Mouse (Mus musculus) CH12.LX (cell line): ENCODE results near the gene Prkacb. TPM values are rescaled to one million over a fixed set of nuclear protein-coding genes. Genes with fewer than 3 reads are reported as not detected.

Experiments used
- DNase-seq: peaks from one replicate; pipeline ENCODE4 v3.0.0-alpha.2; 2013; ENCODE audit errors: extremely low read depth
- H3K27ac ChIP-seq: 2 replicates; pipeline ENCODE4 v1.5.1; 2012; ENCODE audit warnings: low read depth, mild to moderate bottlenecking, control low read depth, moderate library complexity; ENCODE audit not compliant: insufficient read depth
- H3K27me3 ChIP-seq: replicated peaks from 2 replicates; pipeline ENCODE3; 2012; ENCODE audit warnings: inconsistent platforms
- H3K36me3 ChIP-seq, 2 experiments: replicated peaks in 1 of 2; 2 replicates each; pipeline versions ENCODE3 to v1.6.1; 2012; ENCODE audit warnings: inconsistent platforms in 1 of 2, low read length in 1 of 2, mild to moderate bottlenecking in 1 of 2, mixed read lengths in 1 of 2, moderate library complexity in 1 of 2; ENCODE audit not compliant: control insufficient read depth in 1 of 2, insufficient read depth in 1 of 2
- H3K4me1 ChIP-seq, 2 experiments: 2 replicates each; pipeline ENCODE4 v1.6.1; 2012; ENCODE audit warnings: inconsistent platforms in 1 of 2, moderate library complexity in 1 of 2; ENCODE audit not compliant: insufficient read depth in 2 of 2, control insufficient read depth in 1 of 2
- H3K4me2 ChIP-seq: 2 replicates; pipeline ENCODE4 v1.6.1; 2012; ENCODE audit warnings: low read depth, mild to moderate bottlenecking, control low read depth; ENCODE audit not compliant: poor library complexity, insufficient read depth, severe bottlenecking
- H3K4me3 ChIP-seq, 3 experiments: fragments of 150-350 bp in 1 of 3; sonication (generic) in 1 of 3; replicated peaks in 1 of 3; 2 replicates each; pipeline versions ENCODE3 to v1.5.1; 2011 to 2012; ENCODE audit warnings: low read depth in 2 of 3, low read length in 2 of 3, mild to moderate bottlenecking in 2 of 3, moderate library complexity in 2 of 3, control low read depth in 1 of 3, improper control_type of control experiment in 1 of 3, inconsistent platforms in 1 of 3, mixed read lengths in 1 of 3; ENCODE audit not compliant: poor library complexity in 1 of 3
- H3K79me2 ChIP-seq: replicated peaks from 2 replicates; pipeline ENCODE4 v1.6.1; 2012; ENCODE audit warnings: mild to moderate bottlenecking, moderate library complexity; ENCODE audit not compliant: control insufficient read depth, poor library complexity, insufficient read depth, severe bottlenecking; ENCODE audit errors: extremely low read depth
- H3K9ac ChIP-seq: 2 replicates; pipeline ENCODE4 v1.6.1; 2012; ENCODE audit warnings: low read depth, mild to moderate bottlenecking, control low read depth, moderate library complexity; ENCODE audit not compliant: insufficient read depth
- H3K9me3 ChIP-seq: replicated peaks from 2 replicates; pipeline ENCODE3; 2012; ENCODE audit warnings: low read length, inconsistent platforms, mixed read lengths
- BHLHE40 ChIP-seq: IDR thresholded peaks from 2 replicates; pipeline ENCODE4 v1.6.1; 2011; ENCODE audit warnings: mild to moderate bottlenecking, low read depth, low read length, improper control_type of control experiment
- GABPA ChIP-seq: IDR thresholded peaks from 2 replicates; pipeline ENCODE4 v1.6.1; 2012; ENCODE audit warnings: low read depth, low read length, improper control_type of control experiment, inconsistent platforms; ENCODE audit not compliant: insufficient replicate concordance
- JUN ChIP-seq: IDR thresholded peaks from 2 replicates; pipeline ENCODE4 v1.6.1; 2011; ENCODE audit warnings: low read depth, mild to moderate bottlenecking, low read length, improper control_type of control experiment, moderate library complexity; ENCODE audit not compliant: insufficient read depth
- JUND ChIP-seq: conservative IDR thresholded peaks from 2 replicates; pipeline ENCODE4 v1.6.1; 2011; ENCODE audit warnings: low read depth, low read length, improper control_type of control experiment
- KAT2A ChIP-seq: IDR thresholded peaks from 2 replicates; pipeline ENCODE4 v1.6.1; 2012; ENCODE audit warnings: low read length, improper control_type of control experiment, inconsistent platforms; ENCODE audit not compliant: insufficient replicate concordance
- MAFK ChIP-seq: IDR thresholded peaks from 2 replicates; pipeline ENCODE4 v1.6.1; 2011; ENCODE audit warnings: low read length, improper control_type of control experiment; ENCODE audit not compliant: insufficient replicate concordance
- MAZ ChIP-seq: IDR thresholded peaks from 2 replicates; pipeline ENCODE4 v1.6.1; 2012; ENCODE audit warnings: low read depth, mild to moderate bottlenecking, inconsistent platforms, low read length, improper control_type of control experiment, moderate library complexity
- MYC ChIP-seq: IDR thresholded peaks from 2 replicates; pipeline ENCODE4 v1.6.1; 2011; ENCODE audit warnings: low read depth, mild to moderate bottlenecking, improper control_type of control experiment, low read length
- NELFE ChIP-seq: IDR thresholded peaks from 2 replicates; pipeline ENCODE4 v1.6.1; 2011; ENCODE audit warnings: low read depth, low read length, improper control_type of control experiment
- NRF1 ChIP-seq: IDR thresholded peaks from 2 replicates; pipeline ENCODE4 v1.6.1; 2014; ENCODE audit warnings: low read depth, mild to moderate bottlenecking, inconsistent platforms, low read length, improper control_type of control experiment, moderate library complexity
- POLR2AphosphoS2 ChIP-seq: IDR thresholded peaks from 2 replicates; pipeline ENCODE4 v1.6.1; 2011; ENCODE audit warnings: low read depth, low read length, improper control_type of control experiment
- RCOR1 ChIP-seq: conservative IDR thresholded peaks from 2 replicates; pipeline ENCODE4 v1.6.1; 2012; ENCODE audit warnings: low read depth, mild to moderate bottlenecking, inconsistent platforms, low read length, improper control_type of control experiment
- SIN3A ChIP-seq: IDR thresholded peaks from 2 replicates; pipeline ENCODE4 v1.6.1; 2012; ENCODE audit warnings: low read length, improper control_type of control experiment, inconsistent platforms
- SMC3 ChIP-seq: IDR thresholded peaks from 2 replicates; pipeline ENCODE4 v1.6.1; 2011; ENCODE audit warnings: low read depth, low read length, improper control_type of control experiment
- TBP ChIP-seq: conservative IDR thresholded peaks from 2 replicates; pipeline ENCODE4 v1.6.1; 2011; ENCODE audit warnings: low read depth, low read length, improper control_type of control experiment
- TCF12 ChIP-seq: IDR thresholded peaks from 2 replicates; pipeline ENCODE4 v1.6.1; 2014; ENCODE audit warnings: low read depth, mild to moderate bottlenecking, inconsistent platforms, low read length, improper control_type of control experiment
- UBTF ChIP-seq: IDR thresholded peaks from 2 replicates; pipeline ENCODE4 v1.6.1; 2012; ENCODE audit warnings: low read depth, mild to moderate bottlenecking, inconsistent platforms, low read length, improper control_type of control experiment, moderate library complexity
- ZMIZ1 ChIP-seq: IDR thresholded peaks from 2 replicates; pipeline ENCODE4 v1.6.1; 2012; ENCODE audit warnings: low read depth, mild to moderate bottlenecking, inconsistent platforms, low read length, improper control_type of control experiment
- dilution Hi-C: fragments of 300-500 bp; cut with MboI; formaldehyde crosslinking; loops from 2 replicates; pipeline ENCODE4 v1.14.3; 2020; ENCODE audit warnings: low sequenced_read_pairs; ENCODE audit not compliant: extremely low pct_unique_long_range_greater_than_20kb, extremely low pct_ligation_motif_present
- in situ Hi-C: fragments of 300-500 bp; cut with MboI; formaldehyde crosslinking; loops from 3 replicates; pipeline ENCODE4 v1.14.3; 2019; ENCODE audit warnings: low sequenced_read_pairs, low pct_ligation_motif_present, low pct_unique_long_range_greater_than_20kb, mixed read lengths
- polyA plus RNA-seq: library from polyadenylated mRNA; unstranded; fragments of >175 nt; gene quantifications from 2 replicates; pipeline ENCODE4 v1.2.1, GENCODE M21; 2012; ENCODE audit warnings: low read depth; ENCODE audit not compliant: insufficient read length
- total RNA-seq, 2 experiments: library from RNA; depleted of rRNA; stranded (reverse); fragments of 300-350 nt in 1 of 2; fragments of >200 nt in 1 of 2; gene quantifications; 2 replicates each; pipeline ENCODE4 v1.2.3; 2012 to 2014

The Prkacb gene
- total and polyA plus RNA-seq, 3 experiments = 33.1 to 65.1 (median 62.1) TPM

DNA sequence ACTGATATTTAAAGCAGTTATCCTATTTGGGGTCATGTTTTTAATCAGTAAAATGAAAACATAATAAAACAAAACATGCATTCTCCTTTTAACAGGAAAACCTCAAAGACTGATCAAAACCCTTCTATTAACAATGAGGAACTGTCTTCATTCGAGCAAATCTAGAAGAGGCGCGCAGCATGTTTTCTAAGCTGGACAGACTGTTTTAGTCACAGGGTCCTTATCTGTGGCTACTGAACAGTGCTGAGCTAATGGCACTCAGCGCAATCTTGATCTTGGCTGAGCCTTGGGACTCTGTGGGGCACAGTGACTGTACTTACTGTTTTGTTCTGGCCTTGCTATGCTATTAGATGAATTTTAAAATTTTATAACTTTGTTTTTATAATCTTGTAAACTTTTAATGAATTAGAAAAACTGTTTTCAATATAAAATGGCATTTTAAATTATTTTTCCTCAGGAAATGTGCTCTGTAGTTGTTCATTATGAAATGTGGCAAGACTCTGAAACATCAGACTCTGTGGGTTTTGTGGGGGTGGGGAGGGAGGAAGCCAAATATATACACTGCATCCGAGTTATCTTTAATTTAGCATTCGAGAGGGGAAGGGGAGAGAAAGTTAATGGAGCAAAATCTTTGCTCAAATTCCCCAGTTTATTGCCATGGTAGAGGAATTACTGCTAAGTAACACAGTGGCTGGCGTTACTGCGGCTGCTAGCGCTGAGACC, 77.7 kb downstream of the Prkacb start:
- H3K4me3 ChIP-seq = no peak overlapping the region
- dilution Hi-C loops = no loop called here
- DNase-seq = no peak
- H3K27ac ChIP-seq = no peak overlapping the region
- H3K36me3 ChIP-seq = peaks cover 41 to 79% of the 10 kb centered on the region in 2 experiments
- no peak overlapping the region for H3K4me2 ChIP-seq
- H3K27me3 ChIP-seq = no peaks in the 10 kb centered on the region
- no peaks in the 10 kb centered on the region; a peak in 1 of 4 replicates for H3K4me1 ChIP-seq
- in situ Hi-C loops = no loop called here
- H3K9ac ChIP-seq = no peak overlapping the region
- TF ChIP-seq POLR2AphosphoS2 (no peak), SIN3A (no peak)
- H3K79me2 ChIP-seq = no peaks in the 10 kb centered on the region
- no peaks in the 10 kb centered on the region for H3K9me3 ChIP-seq

DNA sequence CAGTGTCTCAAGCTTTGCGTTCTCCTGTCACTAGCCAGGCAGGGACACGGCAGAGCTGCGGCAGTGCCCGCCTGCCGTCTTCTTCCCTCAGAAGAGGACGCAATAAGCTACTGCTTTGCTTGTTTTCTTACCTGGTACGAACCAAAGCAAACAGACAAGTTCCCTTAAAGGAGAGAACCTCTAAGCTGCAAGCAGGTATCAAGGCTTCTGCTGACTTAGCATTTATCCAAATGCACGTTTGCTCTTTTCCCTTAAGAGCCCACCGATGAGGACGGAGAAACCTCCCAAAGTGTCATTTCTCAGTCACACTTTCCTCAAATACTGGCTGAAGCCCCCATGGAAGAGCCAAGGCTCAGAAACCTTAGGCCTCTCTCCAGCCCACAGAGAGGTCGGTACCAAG, 81.3 kb downstream of the Prkacb start:
- Histone ChIP-seq H3K27ac (no peak overlapping the region), H3K27me3 (no peaks in the 10 kb centered on the region), H3K4me2 (no peak overlapping the region), H3K9me3 (no peaks in the 10 kb centered on the region), H3K9ac (no peak overlapping the region), H3K4me3 (no peak overlapping the region), H3K36me3 (peaks cover 30 to 78% of the 10 kb centered on the region in 2 experiments), H3K79me2 (no peaks in the 10 kb centered on the region), H3K4me1 (no peaks in the 10 kb centered on the region)
- no peak for DNase-seq
- in situ Hi-C loops = no loop called here
- TF ChIP-seq MAFK = peak; percentile 78
- TF ChIP-seq TCF12 = no peak
- no peak for TF ChIP-seq GABPA
- TF ChIP-seq JUND = no peak
- TF ChIP-seq SIN3A = 0 out of 2 replicates have a peak, but pooled peaks have one; percentile 23
- dilution Hi-C loops = no loop called here

DNA sequence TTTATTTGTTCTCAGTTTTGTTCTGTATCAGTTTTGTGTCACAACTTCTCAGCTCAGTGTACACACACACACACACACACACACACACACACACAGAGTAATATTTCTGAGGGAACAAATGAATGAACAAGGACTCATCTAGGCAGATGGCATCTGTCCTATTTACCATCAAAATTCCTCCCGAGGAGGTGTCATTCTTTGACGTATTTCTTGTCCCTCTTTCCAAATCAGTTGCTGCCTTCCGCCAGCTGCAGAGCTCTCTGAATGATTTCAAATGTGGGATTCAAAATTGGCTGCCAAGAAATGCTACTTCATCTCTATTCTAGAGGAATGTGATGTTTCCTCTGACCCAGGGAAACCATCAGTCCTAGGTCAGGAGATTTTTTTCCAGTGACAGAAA, 89.8 kb downstream of the Prkacb start:
- no peak overlapping the region for H3K27ac ChIP-seq
- H3K36me3 ChIP-seq = peaks cover 0 to 24% of the 10 kb centered on the region in 2 experiments
- H3K4me1 ChIP-seq = no peaks in the 10 kb centered on the region
- dilution Hi-C loops (no loop called here), in situ Hi-C loops (no loop called here)
- no peak overlapping the region for H3K9ac ChIP-seq
- no peak for TF ChIP-seq JUND
- TF ChIP-seq RCOR1 = no peak
- TF ChIP-seq ZMIZ1 = no peak
- TF ChIP-seq SMC3 = no peak
- TF ChIP-seq NELFE = no peak
- no peak for TF ChIP-seq TBP
- TF ChIP-seq MAZ = no peak
- TF ChIP-seq UBTF = no peak
- no peak for TF ChIP-seq KAT2A
- no peak for TF ChIP-seq JUN
- no peak for TF ChIP-seq MYC
- TF ChIP-seq NRF1 = no peak
- no peak for TF ChIP-seq BHLHE40
- no peaks in the 10 kb centered on the region for H3K27me3 ChIP-seq
- peaks cover 5% of the 10 kb centered on the region for H3K9me3 ChIP-seq
- no peak overlapping the region for H3K4me2 ChIP-seq
- no peak overlapping the region for H3K4me3 ChIP-seq
- no peak for DNase-seq
- H3K79me2 ChIP-seq = no peaks in the 10 kb centered on the region
